Mouse (Mus musculus) granulocyte monocyte progenitor cell, adult 5-6 weeks (primary cell): Measurements from ENCODE around the gene Afap1l2. TPM values are rescaled to one million over a fixed set of nuclear protein-coding genes. Genes with fewer than 3 reads are reported as not detected.

ENCODE experiments used
- ATAC-seq: replicated peaks from 2 replicates; pipeline ENCODE4 v1.8.0; 2016; ENCODE audit warnings: mild to moderate bottlenecking, moderate TSS enrichment, inconsistent platforms; ENCODE audit not compliant: poor library complexity, severe bottlenecking
- total RNA-seq, 2 experiments: library from RNA; stranded (forward) in 1 of 2; stranded (reverse) in 1 of 2; fragments of 200-712, 200-1000 nt in 1 of 2; fragments of >200 nt in 1 of 2; fragmentation: Nextera tagmentation in 1 of 2; gene quantifications; 2 replicates each; pipeline ENCODE4 v1.2.3; 2014 to 2017

Gene Afap1l2
- total RNA-seq, 2 experiments from 2014 or later: not detected

GRCm38 (mm10) chr19:56946277-56946676, 61.8 kb downstream of the Afap1l2 start:
- no peak for ATAC-seq

- ATAC-seq: no peak
These were observed 62.4 kb downstream of the Afap1l2 start for GRCm38 (mm10) chr19:56945621-56946020.

GRCm38 (mm10) chr19:56944826-56945225, 63.2 kb downstream of the Afap1l2 start:
- no peak for ATAC-seq

GRCm38 (mm10) chr19:56944211-56944610, 63.8 kb downstream of the Afap1l2 start:
- no peak for ATAC-seq

- ATAC-seq: no peak
These were observed 65.8 kb downstream of the Afap1l2 start for GRCm38 (mm10) chr19:56942216-56942615.

GRCm38 (mm10) chr19:56940507-56940906, 67.5 kb downstream of the Afap1l2 start:
- no peak for ATAC-seq

- ATAC-seq: no peak
These were observed 68.2 kb downstream of the Afap1l2 start for GRCm38 (mm10) chr19:56939826-56940225.

- ATAC-seq: no peak
These were observed 70.1 kb downstream of the Afap1l2 start for GRCm38 (mm10) chr19:56937911-56938310.

- no peak for ATAC-seq
These were observed 71.8 kb downstream of the Afap1l2 start for GRCm38 (mm10) chr19:56936253-56936652.

- ATAC-seq: no peak
These were observed 72.3 kb downstream of the Afap1l2 start for GRCm38 (mm10) chr19:56935777-56936176.

GRCm38 (mm10) chr19:56935111-56935510, 72.9 kb downstream of the Afap1l2 start:
- ATAC-seq: no peak

GRCm38 (mm10) chr19:56933800-56934199, 74.2 kb downstream of the Afap1l2 start:
- ATAC-seq: no peak

GRCm38 (mm10) chr19:56930029-56930428, 78.0 kb downstream of the Afap1l2 start:
- no peak for ATAC-seq

- ATAC-seq: no peak
These were observed 78.6 kb downstream of the Afap1l2 start for GRCm38 (mm10) chr19:56929392-56929791.

GRCm38 (mm10) chr19:56921744-56922143, 86.3 kb downstream of the Afap1l2 start:
- no peak for ATAC-seq

GRCm38 (mm10) chr19:56920232-56920631, 87.8 kb downstream of the Afap1l2 start:
- ATAC-seq: no peak

- peak; percentile 73 for ATAC-seq
These were observed 88.4 kb downstream of the Afap1l2 start for GRCm38 (mm10) chr19:56919628-56920027.

GRCm38 (mm10) chr19:56915084-56915483, 92.9 kb downstream of the Afap1l2 start:
- no peak for ATAC-seq

GRCm38 (mm10) chr19:56914658-56915057, 93.4 kb downstream of the Afap1l2 start:
- ATAC-seq: no peak

GRCm38 (mm10) chr19:56913761-56914160, 94.3 kb downstream of the Afap1l2 start:
- ATAC-seq: no peak

- no peak for ATAC-seq
These were observed 97.5 kb downstream of the Afap1l2 start for GRCm38 (mm10) chr19:56910561-56910960.

- no peak for ATAC-seq
These were observed 99.4 kb downstream of the Afap1l2 start for GRCm38 (mm10) chr19:56908472-56909270.
